Mouse (Mus musculus): ENCODE data around the gene Gnai3. TPM values are rescaled to one million over a fixed set of nuclear protein-coding genes. Genes with fewer than 3 reads are reported as not detected.

Gnai3 gene
- polyA plus RNA-seq, 1 experiment from 2014 or later, result 199 TPM

GRCm38 (mm10) chr3:108072983-108073569, 72.9 kb downstream of the Gnai3 start:
- Histone ChIP-seq H3K9ac (ENCODE audit: low read depth, low read length) (no peak overlapping the region), H3K27me3 (ENCODE audit: control insufficient read depth, insufficient read depth, low read length) (no peaks in the 10 kb centered on the region), H3K36me3 (ENCODE audit: control insufficient read depth, insufficient read depth, low read length) (0 out of 2 replicates have a peak, but pooled peaks cover 4% of the 10 kb centered on the region), H3K9me3 (ENCODE audit: control insufficient read depth, low read length) (no peaks in the 10 kb centered on the region), H3K4me2 (replicated peaks; ENCODE audit: low read depth, low read length) (no peak overlapping the region), H3K27ac (ENCODE audit: low read depth, low read length) (no peak overlapping the region), H3K4me1 (replicated peaks; ENCODE audit: control insufficient read depth, insufficient read depth, low read length) (no peaks in the 10 kb centered on the region), H3K4me3 (ENCODE audit: low read depth, low read length) (no peak overlapping the region)
- DNase-seq (ENCODE audit: low spot score) (no peak), ATAC-seq (ENCODE audit: low FRiP score) (no peak)
- WGBS, result 76% methylated on average over 10 of the region's 10 CpGs

- H3K27ac ChIP-seq (ENCODE audit: low read depth, low read length), result no peak overlapping the region
- no peak for ATAC-seq (ENCODE audit: low FRiP score)
- H3K4me1 ChIP-seq (replicated peaks; ENCODE audit: control insufficient read depth, insufficient read depth, low read length), result no peaks in the 10 kb centered on the region
- H3K4me3 ChIP-seq (ENCODE audit: low read depth, low read length), result no peak overlapping the region
- H3K9me3 ChIP-seq (ENCODE audit: control insufficient read depth, low read length), result no peaks in the 10 kb centered on the region
- WGBS, result 69% methylated on average over 10 of the region's 10 CpGs
- H3K9ac ChIP-seq (ENCODE audit: low read depth, low read length), result no peak overlapping the region
- no peaks in the 10 kb centered on the region for H3K36me3 ChIP-seq (ENCODE audit: control insufficient read depth, insufficient read depth, low read length)
- H3K27me3 ChIP-seq (ENCODE audit: control insufficient read depth, insufficient read depth, low read length), result no peaks in the 10 kb centered on the region
- DNase-seq (ENCODE audit: low spot score), result peak; percentile 74
- H3K4me2 ChIP-seq (replicated peaks; ENCODE audit: low read depth, low read length), result no peak overlapping the region
Observed at GRCm38 (mm10) chr3:108070295-108071293, 75.4 kb downstream of the Gnai3 start.

- H3K9ac ChIP-seq (ENCODE audit: low read depth, low read length), result no peak overlapping the region
- no peak overlapping the region for H3K4me2 ChIP-seq (replicated peaks; ENCODE audit: low read depth, low read length)
- 83% methylated on average over 13 of the region's 13 CpGs for WGBS
- H3K27ac ChIP-seq (ENCODE audit: low read depth, low read length), result no peak overlapping the region
- DNase-seq (ENCODE audit: low spot score), result no peak
- H3K4me3 ChIP-seq (ENCODE audit: low read depth, low read length), result no peak overlapping the region
- H3K27me3 ChIP-seq (ENCODE audit: control insufficient read depth, insufficient read depth, low read length), result no peaks in the 10 kb centered on the region
- H3K36me3 ChIP-seq (ENCODE audit: control insufficient read depth, insufficient read depth, low read length), result no peaks in the 10 kb centered on the region
- ATAC-seq (ENCODE audit: low FRiP score), result no peak
- H3K9me3 ChIP-seq (ENCODE audit: control insufficient read depth, low read length), result no peaks in the 10 kb centered on the region
- H3K4me1 ChIP-seq (replicated peaks; ENCODE audit: control insufficient read depth, insufficient read depth, low read length), result no peaks in the 10 kb centered on the region
Observed at GRCm38 (mm10) chr3:108069231-108069870, 76.6 kb downstream of the Gnai3 start.

- ATAC-seq (ENCODE audit: low FRiP score), result no peak
- no peaks in the 10 kb centered on the region for H3K36me3 ChIP-seq (ENCODE audit: control insufficient read depth, insufficient read depth, low read length)
- H3K4me3 ChIP-seq (ENCODE audit: low read depth, low read length), result no peak overlapping the region
- no peak overlapping the region for H3K27ac ChIP-seq (ENCODE audit: low read depth, low read length)
- no peaks in the 10 kb centered on the region for H3K9me3 ChIP-seq (ENCODE audit: control insufficient read depth, low read length)
- H3K4me2 ChIP-seq (replicated peaks; ENCODE audit: low read depth, low read length), result no peak overlapping the region
- no peaks in the 10 kb centered on the region for H3K4me1 ChIP-seq (replicated peaks; ENCODE audit: control insufficient read depth, insufficient read depth, low read length)
- WGBS, result 50% methylated on average over 1 of the region's 1 CpGs
- DNase-seq (ENCODE audit: low spot score), result no peak
- H3K27me3 ChIP-seq (ENCODE audit: control insufficient read depth, insufficient read depth, low read length), result no peaks in the 10 kb centered on the region
- H3K9ac ChIP-seq (ENCODE audit: low read depth, low read length), result no peak overlapping the region
Observed at GRCm38 (mm10) chr3:108068826-108069225, 77.1 kb downstream of the Gnai3 start.

GRCm38 (mm10) chr3:108067370-108067934, 78.5 kb downstream of the Gnai3 start:
- Histone ChIP-seq H3K27me3 (ENCODE audit: control insufficient read depth, insufficient read depth, low read length) (no peaks in the 10 kb centered on the region), H3K4me3 (ENCODE audit: low read depth, low read length) (no peak overlapping the region), H3K27ac (ENCODE audit: low read depth, low read length) (no peak overlapping the region), H3K4me2 (replicated peaks; ENCODE audit: low read depth, low read length) (no peak overlapping the region), H3K36me3 (ENCODE audit: control insufficient read depth, insufficient read depth, low read length) (no peaks in the 10 kb centered on the region), H3K9me3 (ENCODE audit: control insufficient read depth, low read length) (no peaks in the 10 kb centered on the region), H3K9ac (ENCODE audit: low read depth, low read length) (no peak overlapping the region), H3K4me1 (replicated peaks; ENCODE audit: control insufficient read depth, insufficient read depth, low read length) (no peaks in the 10 kb centered on the region)
- 76% methylated on average over 6 of the region's 6 CpGs for WGBS
- no peak for ATAC-seq (ENCODE audit: low FRiP score)
- DNase-seq (ENCODE audit: low spot score), result no peak

GRCm38 (mm10) chr3:108065551-108065950, 80.4 kb downstream of the Gnai3 start:
- no peak overlapping the region for H3K4me3 ChIP-seq (ENCODE audit: low read depth, low read length)
- DNase-seq (ENCODE audit: low spot score) (no peak), ATAC-seq (ENCODE audit: low FRiP score) (no peak)
- no peak overlapping the region for H3K27ac ChIP-seq (ENCODE audit: low read depth, low read length)
- 75% methylated on average over 9 of the region's 9 CpGs for WGBS
- no peaks in the 10 kb centered on the region for H3K4me1 ChIP-seq (replicated peaks; ENCODE audit: control insufficient read depth, insufficient read depth, low read length)
- no peak overlapping the region for H3K9ac ChIP-seq (ENCODE audit: low read depth, low read length)
- no peak overlapping the region for H3K4me2 ChIP-seq (replicated peaks; ENCODE audit: low read depth, low read length)
- no peaks in the 10 kb centered on the region for H3K9me3 ChIP-seq (ENCODE audit: control insufficient read depth, low read length)
- H3K36me3 ChIP-seq (ENCODE audit: control insufficient read depth, insufficient read depth, low read length), result no peaks in the 10 kb centered on the region
- H3K27me3 ChIP-seq (ENCODE audit: control insufficient read depth, insufficient read depth, low read length), result no peaks in the 10 kb centered on the region

- no peak overlapping the region for H3K4me2 ChIP-seq (replicated peaks; ENCODE audit: low read depth, low read length)
- WGBS, result 75% methylated on average over 4 of the region's 4 CpGs
- no peak for DNase-seq (ENCODE audit: low spot score)
- no peaks in the 10 kb centered on the region for H3K9me3 ChIP-seq (ENCODE audit: control insufficient read depth, low read length)
- H3K36me3 ChIP-seq (ENCODE audit: control insufficient read depth, insufficient read depth, low read length), result no peaks in the 10 kb centered on the region
- H3K4me3 ChIP-seq (ENCODE audit: low read depth, low read length), result no peak overlapping the region
- no peak overlapping the region for H3K27ac ChIP-seq (ENCODE audit: low read depth, low read length)
- no peaks in the 10 kb centered on the region for H3K27me3 ChIP-seq (ENCODE audit: control insufficient read depth, insufficient read depth, low read length)
- ATAC-seq (ENCODE audit: low FRiP score), result no peak
- H3K4me1 ChIP-seq (replicated peaks; ENCODE audit: control insufficient read depth, insufficient read depth, low read length), result no peaks in the 10 kb centered on the region
- no peak overlapping the region for H3K9ac ChIP-seq (ENCODE audit: low read depth, low read length)
Observed at GRCm38 (mm10) chr3:108064672-108065071, 81.3 kb downstream of the Gnai3 start.

- Histone ChIP-seq H3K27ac (ENCODE audit: low read depth, low read length) (no peak overlapping the region), H3K4me3 (ENCODE audit: low read depth, low read length) (no peak overlapping the region), H3K27me3 (ENCODE audit: control insufficient read depth, insufficient read depth, low read length) (no peaks in the 10 kb centered on the region), H3K9ac (ENCODE audit: low read depth, low read length) (no peak overlapping the region), H3K36me3 (ENCODE audit: control insufficient read depth, insufficient read depth, low read length) (no peaks in the 10 kb centered on the region), H3K4me1 (replicated peaks; ENCODE audit: control insufficient read depth, insufficient read depth, low read length) (no peaks in the 10 kb centered on the region), H3K9me3 (ENCODE audit: control insufficient read depth, low read length) (no peaks in the 10 kb centered on the region), H3K4me2 (replicated peaks; ENCODE audit: low read depth, low read length) (no peak overlapping the region)
- ATAC-seq (ENCODE audit: low FRiP score) (no peak), DNase-seq (ENCODE audit: low spot score) (no peak)
- 81% methylated on average over 8 of the region's 8 CpGs for WGBS
Observed at GRCm38 (mm10) chr3:108062648-108063047, 83.3 kb downstream of the Gnai3 start.

Measured in hindbrain, embryonic 11.5 days (tissue).